Mouse (Mus musculus) neural tube, embryonic 12.5 days (tissue): ENCODE data around the gene Pxk. TPM values are rescaled to one million over a fixed set of nuclear protein-coding genes. Genes with fewer than 3 reads are reported as not detected.

ENCODE experiments used
- polyA plus RNA-seq: library from polyadenylated mRNA; unstranded; fragments of >200 nt; fragmentation: Nextera tagmentation; extraction: Ambion mirVana; gene quantifications from 2 replicates; pipeline ENCODE4 v1.2.1, GENCODE M21; 2016

The Pxk gene
- polyA plus RNA-seq, 1 experiment from 2014 or later, result 46.5 TPM

Other genes with a start within 250 kb of the Pxk start
- not detected in 2 replicates for gene Gm45521, start 140.9 kb upstream of the Pxk start, polyA plus RNA-seq
- 0.04 and 0.15 TPM in 2 replicates for gene Dnase1l3, start 103.6 kb upstream of the Pxk start, polyA plus RNA-seq
- gene Abhd6, start 95.3 kb upstream of the Pxk start, polyA plus RNA-seq, result 20.0 and 20.1 TPM in 2 replicates
- gene Rpp14, start 17.8 kb upstream of the Pxk start, polyA plus RNA-seq, result 45.0 and 48.0 TPM in 2 replicates
- gene Pdhb, start 74.8 kb downstream of the Pxk start, polyA plus RNA-seq, result 220 and 238 TPM in 2 replicates
- 16.5 and 17.5 TPM in 2 replicates for gene Kctd6, start 115.9 kb downstream of the Pxk start, polyA plus RNA-seq
- gene Acox2, start 161.1 kb downstream of the Pxk start, polyA plus RNA-seq, result 0.52 TPM in 1 of 2 replicates, not detected in the other
- gene Fam107a, start 219.8 kb downstream of the Pxk start, polyA plus RNA-seq, result 0.75 and 1.0 TPM in 2 replicates